Mouse (Mus musculus) cerebellum, postnatal 36 days (tissue): ENCODE measurements around the gene Urah.

Experiments
- DNase-seq, 2 experiments: peaks; one replicate each; pipeline ENCODE4 v3.0.0; 2021 to 2022; ENCODE audit warnings: mixed read lengths in 2 of 2

Urah gene

GRCm38 (mm10) chr7:140877364-140877763, 42.5 kb downstream of the Urah start:
- no peak for DNase-seq

GRCm38 (mm10) chr7:140879355-140879754, 44.5 kb downstream of the Urah start:
- DNase-seq: no peak

GRCm38 (mm10) chr7:140880419-140880818, 45.6 kb downstream of the Urah start:
- no peak for DNase-seq

DNA sequence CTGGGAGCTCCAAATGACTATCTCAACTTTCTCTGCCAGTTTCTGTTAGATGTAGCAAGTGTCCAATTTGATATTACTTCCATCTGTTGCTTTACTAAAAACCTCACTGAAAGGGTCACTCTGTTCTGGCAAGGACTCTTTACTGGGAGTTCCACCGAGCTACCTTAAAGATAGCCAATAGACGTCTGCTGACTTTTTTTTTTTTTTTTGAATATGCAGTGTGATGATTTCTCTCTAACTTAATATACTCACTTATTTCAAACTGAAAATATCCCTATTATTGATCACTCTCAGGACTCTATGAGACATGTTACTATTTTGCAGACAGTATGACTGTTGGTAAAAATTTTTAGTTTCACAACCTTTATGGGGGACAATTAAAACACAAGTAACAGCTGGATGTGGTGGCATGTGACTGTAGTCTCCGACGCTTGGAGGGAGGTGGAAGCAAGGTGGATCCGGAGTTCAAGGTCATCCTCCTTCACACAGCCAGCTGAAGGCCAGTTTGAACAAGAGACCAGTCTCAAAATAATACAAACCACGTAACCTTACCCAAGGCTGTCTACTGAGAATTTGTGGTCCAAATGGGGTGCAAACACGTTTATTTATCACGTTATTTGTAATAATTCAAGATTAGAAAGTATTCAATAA, 46.2 kb downstream of the Urah start:
- DNase-seq: no peak

- DNase-seq: peak; percentile 94 to 95
Observed at GRCm38 (mm10) chr7:140881696-140882468, 47.1 kb downstream of the Urah start, which contains the start of the genes Psmd13 and Sirt3. Gene Psmd13 (plus strand): TSS chr7:140881968. Gene Sirt3 (minus strand): TSS chr7:140882309.

- no peak for DNase-seq
Observed at GRCm38 (mm10) chr7:140882469-140882803, 47.6 kb downstream of the Urah start.
